Mouse (Mus musculus): ENCODE results near the gene Accsl. TPM values are rescaled to one million over a fixed set of nuclear protein-coding genes. Genes with fewer than 3 reads are reported as not detected.

Accsl gene
- polyA plus RNA-seq (2014; fragmentation: Nextera tagmentation; extraction: Ambion mirVana) = not detected in 2 replicates

DNA sequence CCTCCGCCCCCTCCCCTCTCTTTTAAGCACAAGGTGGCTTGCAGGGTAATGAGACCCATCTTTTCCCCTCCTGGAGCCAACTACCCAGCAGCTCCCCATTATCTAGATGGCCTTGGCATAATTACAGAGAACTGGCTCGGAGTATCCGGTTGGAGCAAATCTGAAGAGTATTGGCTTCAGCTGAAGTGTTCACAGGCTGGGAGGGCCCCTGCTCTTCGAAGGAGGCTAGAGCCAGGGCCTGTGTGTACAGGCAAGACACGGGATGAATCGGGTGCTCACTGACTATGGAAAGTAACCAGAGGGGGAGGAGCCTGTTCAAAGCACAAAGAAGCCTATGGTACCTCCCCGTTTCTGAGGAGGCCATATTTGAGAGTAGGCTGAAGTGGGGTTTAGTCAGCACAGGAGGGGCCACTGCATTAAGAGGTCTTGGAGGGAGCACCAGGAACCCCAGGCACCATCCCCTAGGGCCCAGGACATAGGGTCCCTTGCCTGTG, at the start of gene Accsl:
Gene Accsl, minus strand, starts transcription at position 51 of the 494 bp plus-strand sequence.
- Histone ChIP-seq H3K27ac (replicated peaks; ENCODE audit: low read depth, low read length) (no peak within 1 kb of the TSS), H3K9ac (replicated peaks; ENCODE audit: low read length) (no peak within 1 kb of the TSS), H3K4me2 (ENCODE audit: low read depth, low read length) (no peak within 1 kb of the TSS), H3K36me3 (replicated peaks; ENCODE audit: control insufficient read depth, insufficient read depth, low read depth, low read length) (no peaks in the 10 kb centered on the region), H3K4me3 (ENCODE audit: low read depth, low read length) (no peak within 1 kb of the TSS), H3K27me3 (ENCODE audit: control insufficient read depth, insufficient read depth, low read length) (no peaks in the 10 kb centered on the region), H3K9me3 (replicated peaks; ENCODE audit: control insufficient read depth, low read length) (no peaks in the 10 kb centered on the region), H3K4me1 (ENCODE audit: control insufficient read depth, insufficient read depth, low read length) (no peaks in the 10 kb centered on the region)
- no peak for ATAC-seq (replicated peaks; ENCODE audit: insufficient number of reproducible peaks, low FRiP score, low TSS enrichment, low read depth)
- 67% methylated on average over 7 of the region's 7 CpGs for WGBS
- no peak for DNase-seq (ENCODE audit: low spot score)

DNA sequence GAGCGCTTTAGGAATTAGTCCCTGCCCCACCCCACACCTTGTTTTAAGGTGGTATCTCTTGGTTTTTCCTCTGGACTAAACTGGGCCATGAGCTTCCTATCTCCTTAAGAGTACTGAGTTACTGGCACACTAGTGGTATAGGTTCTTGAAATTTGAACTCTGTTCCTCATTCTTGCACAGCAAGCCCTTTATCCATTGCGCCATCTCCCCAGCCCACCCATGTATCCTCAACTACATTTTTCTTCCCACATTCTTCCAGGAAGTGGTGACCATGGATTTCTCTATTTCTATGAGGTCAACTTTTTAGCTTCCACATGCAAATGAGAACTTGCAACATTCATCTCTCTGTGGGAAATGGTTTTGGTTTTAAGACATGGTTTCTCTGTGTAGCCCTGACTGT, 44.6 kb upstream of the Accsl start:
- H3K27me3 ChIP-seq (ENCODE audit: control insufficient read depth, insufficient read depth, low read length) = no peaks in the 10 kb centered on the region
- H3K4me3 ChIP-seq (ENCODE audit: low read depth, low read length) = no peak overlapping the region
- ATAC-seq (replicated peaks; ENCODE audit: insufficient number of reproducible peaks, low FRiP score, low TSS enrichment, low read depth) (no peak), DNase-seq (ENCODE audit: low spot score) (no peak)
- WGBS = 94% methylated on average over 2 of the region's 2 CpGs
- H3K4me1 ChIP-seq (ENCODE audit: control insufficient read depth, insufficient read depth, low read length) = no peaks in the 10 kb centered on the region
- H3K36me3 ChIP-seq (replicated peaks; ENCODE audit: control insufficient read depth, insufficient read depth, low read depth, low read length) = no peaks in the 10 kb centered on the region
- H3K9ac ChIP-seq (replicated peaks; ENCODE audit: low read length) = no peak overlapping the region
- no peak overlapping the region for H3K4me2 ChIP-seq (ENCODE audit: low read depth, low read length)
- H3K27ac ChIP-seq (replicated peaks; ENCODE audit: low read depth, low read length) = no peak overlapping the region
- no peaks in the 10 kb centered on the region for H3K9me3 ChIP-seq (replicated peaks; ENCODE audit: control insufficient read depth, low read length)

DNA sequence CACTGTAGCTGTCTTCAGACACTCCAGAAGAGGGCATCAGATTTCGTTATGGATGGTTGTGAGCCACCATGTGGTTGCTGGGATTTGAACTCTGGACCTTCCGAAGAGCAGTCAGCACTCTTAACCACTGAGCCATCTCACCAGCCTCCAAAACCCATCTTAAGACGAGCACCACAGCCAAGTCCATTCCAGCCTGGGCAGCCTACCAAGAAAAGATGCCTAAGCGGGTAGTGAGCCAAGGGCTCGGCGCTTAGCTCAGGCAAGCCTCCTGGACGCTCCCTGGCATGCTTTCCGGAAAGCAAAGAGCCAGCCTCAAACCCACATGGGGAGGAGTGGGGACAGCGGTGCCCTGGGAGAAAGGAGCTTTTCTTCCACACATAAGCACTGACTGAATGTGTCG, 43.0 kb upstream of the Accsl start:
- no peak for DNase-seq (ENCODE audit: low spot score)
- no peak for ATAC-seq (replicated peaks; ENCODE audit: insufficient number of reproducible peaks, low FRiP score, low TSS enrichment, low read depth)
- 87% methylated on average over 10 of the region's 10 CpGs for WGBS

DNA sequence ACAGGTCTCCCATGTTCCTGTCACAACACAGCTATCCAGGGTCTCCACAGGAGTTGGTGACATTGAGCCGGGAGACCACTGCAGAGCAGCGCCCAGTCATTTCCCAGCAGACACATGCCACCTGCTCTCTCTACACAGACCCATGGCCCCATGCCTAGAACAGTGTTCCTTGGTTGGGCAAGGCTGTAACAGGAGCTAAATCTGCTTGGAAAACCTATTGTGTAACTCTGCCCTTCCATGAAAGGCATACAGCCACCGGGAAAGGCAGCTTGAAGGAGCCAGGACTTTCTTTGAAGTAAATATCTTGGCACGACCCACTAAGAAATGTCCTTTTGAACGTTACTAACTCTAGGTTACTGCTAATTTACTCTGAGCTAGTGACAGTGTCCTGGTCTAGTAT, 40.8 kb upstream of the Accsl start:
- H3K36me3 ChIP-seq (replicated peaks; ENCODE audit: control insufficient read depth, insufficient read depth, low read depth, low read length) = no peaks in the 10 kb centered on the region
- no peak overlapping the region for H3K4me2 ChIP-seq (ENCODE audit: low read depth, low read length)
- no peaks in the 10 kb centered on the region for H3K27me3 ChIP-seq (ENCODE audit: control insufficient read depth, insufficient read depth, low read length)
- no peak for ATAC-seq (replicated peaks; ENCODE audit: insufficient number of reproducible peaks, low FRiP score, low TSS enrichment, low read depth)
- no peaks in the 10 kb centered on the region for H3K9me3 ChIP-seq (replicated peaks; ENCODE audit: control insufficient read depth, low read length)
- H3K27ac ChIP-seq (replicated peaks; ENCODE audit: low read depth, low read length) = no peak overlapping the region
- H3K4me1 ChIP-seq (ENCODE audit: control insufficient read depth, insufficient read depth, low read length) = no peaks in the 10 kb centered on the region
- H3K4me3 ChIP-seq (ENCODE audit: low read depth, low read length) = no peak overlapping the region
- no peak overlapping the region for H3K9ac ChIP-seq (replicated peaks; ENCODE audit: low read length)
- WGBS = 88% methylated on average over 5 of the region's 5 CpGs
- DNase-seq (ENCODE audit: low spot score) = no peak

More for the DNA sequence above, 43.0 kb upstream of the Accsl start:
- Histone ChIP-seq H3K9ac (replicated peaks; ENCODE audit: low read length) (no peak overlapping the region), H3K36me3 (replicated peaks; ENCODE audit: control insufficient read depth, insufficient read depth, low read depth, low read length) (no peaks in the 10 kb centered on the region), H3K4me3 (ENCODE audit: low read depth, low read length) (no peak overlapping the region), H3K27ac (replicated peaks; ENCODE audit: low read depth, low read length) (no peak overlapping the region), H3K4me2 (ENCODE audit: low read depth, low read length) (no peak overlapping the region), H3K27me3 (ENCODE audit: control insufficient read depth, insufficient read depth, low read length) (no peaks in the 10 kb centered on the region), H3K4me1 (ENCODE audit: control insufficient read depth, insufficient read depth, low read length) (no peaks in the 10 kb centered on the region), H3K9me3 (replicated peaks; ENCODE audit: control insufficient read depth, low read length) (no peaks in the 10 kb centered on the region)

DNA sequence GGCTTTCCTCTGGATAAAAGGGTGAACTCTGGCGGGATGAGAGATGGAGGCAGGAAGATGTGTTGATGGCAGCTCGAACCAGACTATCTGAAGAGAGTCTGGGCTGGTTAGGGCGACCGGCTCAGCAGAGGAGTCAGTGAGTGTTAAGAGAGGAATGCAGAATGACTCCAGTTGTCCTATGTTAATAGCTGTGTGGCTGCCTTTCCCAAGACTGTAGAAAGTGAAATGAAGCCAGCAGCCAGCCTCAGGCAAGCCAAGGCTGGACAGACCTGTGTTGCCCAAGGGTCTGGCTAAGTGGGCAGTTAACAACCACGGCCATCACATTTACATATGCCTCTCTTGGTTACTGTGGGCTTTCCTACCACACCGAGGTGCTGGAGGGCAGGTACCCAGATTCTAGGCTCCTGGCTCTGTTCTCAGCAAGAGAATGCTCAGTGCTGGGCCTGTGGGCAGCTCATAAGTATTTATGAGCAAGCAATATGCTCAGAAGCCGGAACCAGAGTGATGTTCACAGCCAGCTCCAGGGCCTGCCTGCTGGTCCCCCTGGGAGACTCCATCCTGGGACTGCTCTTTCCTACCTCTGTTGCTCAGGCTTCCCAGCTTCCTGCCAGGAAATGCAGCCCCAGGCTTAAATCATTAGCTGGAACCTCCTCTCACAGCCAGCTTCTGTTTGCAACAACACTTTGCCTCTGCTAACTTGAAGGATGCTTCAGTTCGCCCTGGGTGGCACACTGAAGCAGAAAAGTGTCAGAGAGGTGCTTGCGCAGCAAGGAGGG, 38.8 kb upstream of the Accsl start:
- 48% methylated on average over 9 of the region's 9 CpGs for WGBS
- Histone ChIP-seq H3K4me2 (ENCODE audit: low read depth, low read length) (no peak overlapping the region), H3K4me3 (ENCODE audit: low read depth, low read length) (no peak overlapping the region), H3K27ac (replicated peaks; ENCODE audit: low read depth, low read length) (no peak overlapping the region), H3K36me3 (replicated peaks; ENCODE audit: control insufficient read depth, insufficient read depth, low read depth, low read length) (no peaks in the 10 kb centered on the region), H3K9me3 (replicated peaks; ENCODE audit: control insufficient read depth, low read length) (no peaks in the 10 kb centered on the region), H3K9ac (replicated peaks; ENCODE audit: low read length) (no peak overlapping the region), H3K4me1 (ENCODE audit: control insufficient read depth, insufficient read depth, low read length) (peaks cover 2% of the 10 kb centered on the region; the same call in 1 of the 2 replicates), H3K27me3 (ENCODE audit: control insufficient read depth, insufficient read depth, low read length) (no peaks in the 10 kb centered on the region)
- DNase-seq (ENCODE audit: low spot score) (no peak), ATAC-seq (replicated peaks; ENCODE audit: insufficient number of reproducible peaks, low FRiP score, low TSS enrichment, low read depth) (no peak)

DNA sequence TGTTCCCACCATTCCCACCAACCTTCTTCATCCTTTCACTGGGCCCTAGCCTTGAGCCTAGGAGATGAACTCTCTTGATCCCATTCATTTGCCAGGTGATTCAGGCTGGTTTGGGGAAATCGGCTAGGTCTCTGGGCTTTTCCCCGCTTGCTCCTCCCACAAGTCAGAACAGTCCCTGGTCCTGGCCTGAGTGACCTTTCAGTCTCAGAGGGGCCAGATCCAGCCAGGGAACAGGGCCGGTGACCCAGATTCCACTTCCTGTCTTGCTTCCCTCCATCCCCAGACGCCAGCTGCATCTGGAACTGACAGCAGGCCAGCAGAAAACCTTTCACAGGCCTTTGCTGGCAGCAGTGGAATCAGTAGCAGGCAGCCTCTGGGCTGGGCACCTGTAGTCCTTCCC, 37.4 kb upstream of the Accsl start:
- ATAC-seq (replicated peaks; ENCODE audit: insufficient number of reproducible peaks, low FRiP score, low TSS enrichment, low read depth) (no peak), DNase-seq (ENCODE audit: low spot score) (no peak)
- no peaks in the 10 kb centered on the region for H3K9me3 ChIP-seq (replicated peaks; ENCODE audit: control insufficient read depth, low read length)
- no peak overlapping the region for H3K27ac ChIP-seq (replicated peaks; ENCODE audit: low read depth, low read length)
- H3K4me1 ChIP-seq (ENCODE audit: control insufficient read depth, insufficient read depth, low read length) = peaks cover 2% of the 10 kb centered on the region; the same call in 1 of the 2 replicates
- no peak overlapping the region for H3K4me2 ChIP-seq (ENCODE audit: low read depth, low read length)
- no peaks in the 10 kb centered on the region for H3K27me3 ChIP-seq (ENCODE audit: control insufficient read depth, insufficient read depth, low read length)
- no peak overlapping the region for H3K4me3 ChIP-seq (ENCODE audit: low read depth, low read length)
- H3K9ac ChIP-seq (replicated peaks; ENCODE audit: low read length) = no peak overlapping the region
- no peaks in the 10 kb centered on the region for H3K36me3 ChIP-seq (replicated peaks; ENCODE audit: control insufficient read depth, insufficient read depth, low read depth, low read length)
- 15% methylated on average over 4 of the region's 4 CpGs for WGBS

DNA sequence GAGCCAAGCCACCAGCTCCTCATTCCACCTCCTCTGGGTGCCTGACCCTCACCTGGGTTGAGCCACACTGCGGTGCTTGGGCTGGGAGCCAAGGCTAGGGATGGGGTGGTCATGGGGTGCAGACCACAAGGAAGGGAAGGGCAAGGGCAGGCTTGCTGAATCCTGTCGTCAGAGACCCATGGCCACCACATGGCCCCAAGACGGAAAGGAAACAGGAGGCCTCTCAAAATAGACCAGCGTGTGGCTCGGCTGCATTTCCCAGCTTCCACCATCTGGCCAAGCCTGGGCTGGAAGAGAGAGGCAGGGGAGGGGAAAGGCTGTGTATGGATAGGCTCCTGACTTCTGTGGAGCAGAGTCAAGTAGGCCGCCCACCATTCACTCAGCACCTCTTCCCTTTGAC, 34.5 kb upstream of the Accsl start:
- Histone ChIP-seq H3K9ac (replicated peaks; ENCODE audit: low read length) (no peak overlapping the region), H3K9me3 (replicated peaks; ENCODE audit: control insufficient read depth, low read length) (no peaks in the 10 kb centered on the region), H3K36me3 (replicated peaks; ENCODE audit: control insufficient read depth, insufficient read depth, low read depth, low read length) (no peaks in the 10 kb centered on the region), H3K4me1 (ENCODE audit: control insufficient read depth, insufficient read depth, low read length) (peaks cover 2% of the 10 kb centered on the region; the same call in 1 of the 2 replicates), H3K27ac (replicated peaks; ENCODE audit: low read depth, low read length) (no peak overlapping the region), H3K27me3 (ENCODE audit: control insufficient read depth, insufficient read depth, low read length) (no peaks in the 10 kb centered on the region), H3K4me3 (ENCODE audit: low read depth, low read length) (no peak overlapping the region), H3K4me2 (ENCODE audit: low read depth, low read length) (no peak overlapping the region)
- no peak for DNase-seq (ENCODE audit: low spot score)
- 63% methylated on average over 6 of the region's 6 CpGs for WGBS
- no peak for ATAC-seq (replicated peaks; ENCODE audit: insufficient number of reproducible peaks, low FRiP score, low TSS enrichment, low read depth)

DNA sequence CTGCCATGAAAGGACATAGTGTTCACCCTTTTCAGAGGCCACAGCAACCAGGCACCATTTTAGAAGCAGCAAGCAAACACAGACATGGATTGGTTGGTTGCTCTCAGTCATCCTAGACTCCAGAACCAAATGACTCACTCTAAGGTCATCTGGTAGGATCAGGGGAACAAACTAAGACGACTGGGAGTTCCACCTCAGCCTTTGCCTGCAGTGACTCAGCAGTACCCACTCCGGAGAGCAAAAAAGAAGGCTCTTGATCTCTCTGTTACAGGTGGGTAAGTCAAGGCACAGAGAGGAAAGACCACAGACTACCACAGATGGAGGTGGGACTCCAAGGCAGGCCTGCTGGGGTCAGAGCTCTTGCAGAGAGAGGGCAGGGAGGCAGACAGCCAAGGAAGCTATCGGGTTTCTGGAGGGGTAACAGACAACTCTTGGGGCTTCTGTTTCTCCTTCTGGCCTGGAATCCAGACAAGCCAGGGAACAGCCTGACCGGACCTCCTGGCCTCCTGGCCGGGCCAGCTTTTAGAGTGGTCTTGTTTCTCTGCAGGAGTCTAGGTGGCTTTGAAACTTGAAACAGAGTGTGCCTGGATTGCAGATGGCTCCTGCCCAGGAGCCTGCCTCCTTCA, 33.8 kb upstream of the Accsl start:
- H3K4me1 ChIP-seq (ENCODE audit: control insufficient read depth, insufficient read depth, low read length) = peaks cover 2% of the 10 kb centered on the region; the same call in 1 of the 2 replicates
- H3K36me3 ChIP-seq (replicated peaks; ENCODE audit: control insufficient read depth, insufficient read depth, low read depth, low read length) = no peaks in the 10 kb centered on the region
- no peak overlapping the region for H3K4me2 ChIP-seq (ENCODE audit: low read depth, low read length)
- no peak overlapping the region for H3K9ac ChIP-seq (replicated peaks; ENCODE audit: low read length)
- 62% methylated on average over 5 of the region's 5 CpGs for WGBS
- ATAC-seq (replicated peaks; ENCODE audit: insufficient number of reproducible peaks, low FRiP score, low TSS enrichment, low read depth) (no peak), DNase-seq (ENCODE audit: low spot score) (no peak)
- H3K9me3 ChIP-seq (replicated peaks; ENCODE audit: control insufficient read depth, low read length) = no peaks in the 10 kb centered on the region
- no peak overlapping the region for H3K4me3 ChIP-seq (ENCODE audit: low read depth, low read length)
- H3K27me3 ChIP-seq (ENCODE audit: control insufficient read depth, insufficient read depth, low read length) = no peaks in the 10 kb centered on the region
- no peak overlapping the region for H3K27ac ChIP-seq (replicated peaks; ENCODE audit: low read depth, low read length)
